Mouse (Mus musculus) effector memory CD4-positive, alpha-beta T cell, adult 7 months (primary cell): ENCODE results near the gene Ppp1r36. TPM values are rescaled to one million over a fixed set of nuclear protein-coding genes. Genes with fewer than 3 reads are reported as not detected.

ENCODE experiments used
- polyA plus RNA-seq: library from polyadenylated mRNA; unstranded; fragments of 100-300 nt; shearing (Covaris generic); gene quantifications from one replicate; pipeline ENCODE4 v1.2.1, GENCODE M21; 2017

The Ppp1r36 gene
- not detected for polyA plus RNA-seq

DNA sequence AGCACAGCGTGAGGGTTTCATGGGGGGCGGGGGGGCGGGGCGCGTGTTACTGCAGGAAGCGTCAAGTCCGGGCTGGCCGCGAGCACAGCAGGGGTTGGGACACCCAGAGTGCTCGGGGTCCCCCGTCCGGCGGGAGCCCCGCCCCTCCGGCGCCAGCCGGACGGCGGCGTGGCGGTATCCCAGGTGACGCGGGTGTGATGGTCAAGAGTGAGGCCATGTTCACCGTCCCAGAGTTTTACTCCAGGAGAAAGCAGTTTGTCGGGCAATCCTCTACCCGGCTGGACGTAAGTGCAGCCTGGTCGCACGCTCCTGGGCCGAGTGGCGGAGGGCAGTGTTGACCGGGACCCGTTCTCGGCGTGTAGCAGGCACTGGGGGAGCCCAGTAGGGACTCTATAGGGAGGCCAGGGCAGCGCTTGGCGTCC, at the start of gene Ppp1r36:
TSS of gene Ppp1r36 (plus strand) at position 106 of the 422 bp plus-strand sequence.

DNA sequence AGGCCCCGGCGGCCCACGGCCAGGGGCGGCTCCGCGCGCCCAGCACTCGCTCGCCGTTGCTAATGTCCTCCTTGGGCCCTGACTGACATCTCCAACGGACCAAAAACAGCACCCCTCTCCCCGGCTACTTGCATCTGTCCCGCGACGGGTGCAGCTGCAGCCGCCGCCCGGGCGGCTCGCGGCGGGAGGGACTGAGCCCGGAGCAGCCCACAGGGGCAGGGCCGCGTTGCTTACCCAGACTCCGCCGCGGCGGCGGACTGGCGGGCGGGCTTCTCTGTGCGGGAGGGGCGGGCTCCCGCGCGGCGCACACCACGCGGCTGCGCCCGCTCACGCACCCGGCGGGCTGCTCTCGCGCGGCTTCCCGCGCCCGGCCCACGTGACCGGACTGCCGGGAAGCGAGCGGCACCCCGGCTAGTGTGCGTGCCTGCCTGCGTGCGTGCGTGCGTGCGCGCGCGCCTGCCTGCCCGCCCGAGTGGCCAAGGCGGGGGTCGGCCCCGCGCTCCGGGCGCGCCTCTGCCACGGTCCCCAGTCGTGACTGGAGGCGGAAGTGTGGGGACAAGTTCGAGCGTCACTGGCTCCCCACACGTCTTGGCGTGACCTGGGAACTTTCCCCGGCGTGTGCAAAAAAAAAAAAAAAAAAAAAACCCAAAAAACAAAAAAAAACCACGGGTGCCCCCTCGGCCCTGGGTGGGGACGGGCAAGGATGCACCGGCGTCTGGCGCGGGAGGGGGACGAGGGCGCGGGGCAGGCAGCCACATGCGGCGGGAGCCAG, 47.9 kb upstream of the Ppp1r36 start, which contains the start of gene Zbtb25:
TSS of gene Zbtb25 (minus strand) at position 397 of the 772 bp plus-strand sequence.

DNA sequence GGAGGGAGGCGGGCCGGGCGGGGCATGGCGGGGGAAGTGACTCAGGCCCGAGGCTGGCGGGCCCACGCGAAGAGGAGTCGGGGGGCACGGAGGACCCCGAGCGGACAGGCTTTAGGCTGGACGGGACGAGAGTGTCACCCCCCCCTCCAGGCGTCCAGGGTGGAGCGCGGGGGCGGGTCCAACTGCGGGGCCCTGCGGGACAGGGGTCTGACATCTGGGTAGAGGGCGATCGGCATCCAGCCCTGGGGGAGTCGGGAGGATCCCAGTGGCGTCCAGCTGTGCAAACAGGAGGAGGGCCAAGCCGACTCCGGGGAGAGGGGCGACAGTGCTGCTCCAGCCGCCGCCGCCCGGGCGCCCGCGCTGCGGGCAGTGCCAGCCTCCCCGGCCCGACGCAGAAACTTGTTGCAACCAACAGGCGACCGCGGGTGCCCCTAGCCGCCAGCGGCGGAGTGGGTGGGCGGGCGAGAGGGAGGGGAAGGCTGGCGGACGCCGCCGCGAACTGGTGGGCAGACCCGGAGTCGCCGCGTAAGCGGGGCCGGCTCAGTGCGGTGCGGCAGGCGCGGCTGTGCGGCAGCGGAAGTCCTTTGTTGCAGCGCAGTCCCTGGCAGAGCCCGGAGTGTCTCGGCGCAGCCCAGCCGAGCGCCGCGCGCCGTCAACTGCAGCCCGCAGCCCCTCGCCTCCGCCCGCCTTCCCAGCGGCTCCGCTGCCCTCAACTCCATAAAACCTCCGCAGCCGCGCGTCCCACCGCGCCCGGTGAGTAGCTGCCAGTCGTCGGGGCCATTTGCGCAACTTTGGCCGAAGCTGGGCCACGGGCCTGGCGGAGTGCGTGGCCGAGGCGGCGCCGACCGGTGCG, 47.1 kb upstream of the Ppp1r36 start, which contains the start of gene Zbtb1:
TSS of gene Zbtb1 (plus strand) at position 289 of the 853 bp plus-strand sequence.

DNA sequence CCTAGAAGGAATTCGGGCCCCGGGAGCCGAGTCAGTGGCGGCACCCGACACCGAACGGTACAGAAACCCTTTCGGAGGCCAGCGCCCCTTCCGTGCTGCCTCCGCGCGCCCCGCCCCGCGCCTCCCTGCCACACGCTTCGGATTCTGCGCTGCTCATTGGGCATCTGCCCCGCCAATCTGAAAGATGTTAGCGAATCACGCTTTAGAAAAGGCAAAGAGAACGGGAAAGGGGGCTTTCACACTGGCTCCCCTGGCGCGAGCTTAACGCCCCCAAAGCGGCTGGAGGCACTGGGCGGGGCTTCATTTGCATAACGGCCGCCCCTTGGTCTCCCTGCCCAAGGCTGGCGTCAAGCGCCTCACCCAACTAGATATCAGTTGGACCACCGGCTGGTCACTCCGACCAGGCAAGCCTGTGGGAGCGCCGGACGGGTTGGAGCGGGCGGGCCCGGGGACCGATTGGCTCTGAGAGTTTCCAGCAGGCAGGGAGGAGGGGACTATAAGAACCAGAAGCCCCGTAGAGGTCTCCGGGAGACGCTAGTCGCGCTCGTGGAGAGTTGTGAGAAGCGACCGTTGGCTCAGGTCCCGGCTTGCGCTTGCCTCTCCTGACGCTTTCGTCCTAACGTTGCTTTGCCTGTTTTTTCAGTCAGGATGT, 13.3 kb upstream of the Ppp1r36 start, which contains the start of gene Hspa2:
TSS of gene Hspa2 (plus strand) at position 291 of the 652 bp plus-strand sequence.

Other genes starting within 250 kb of the Ppp1r36 start
- 0.16 TPM for gene Esr2, start 240.3 kb upstream of the Ppp1r36 start, polyA plus RNA-seq
- not detected for gene Tex21, start 170.8 kb upstream of the Ppp1r36 start, polyA plus RNA-seq
- 36.4 TPM for gene Mthfd1, start 162.2 kb upstream of the Ppp1r36 start, polyA plus RNA-seq
- gene Akap5, start 92.6 kb upstream of the Ppp1r36 start, polyA plus RNA-seq, result 1.3 TPM
- gene Zbtb25, start 47.9 kb upstream of the Ppp1r36 start, polyA plus RNA-seq, result 188 TPM
- 37.1 TPM for gene Zbtb1, start 47.3 kb upstream of the Ppp1r36 start, polyA plus RNA-seq
- 9.6 TPM for gene Hspa2, start 13.4 kb upstream of the Ppp1r36 start, polyA plus RNA-seq
- 4.2 TPM for gene Plekhg3, start 113.4 kb downstream of the Ppp1r36 start, polyA plus RNA-seq